8 mouse cellular contexts compared by ENCODE assay signal in the genomic region with DNA sequence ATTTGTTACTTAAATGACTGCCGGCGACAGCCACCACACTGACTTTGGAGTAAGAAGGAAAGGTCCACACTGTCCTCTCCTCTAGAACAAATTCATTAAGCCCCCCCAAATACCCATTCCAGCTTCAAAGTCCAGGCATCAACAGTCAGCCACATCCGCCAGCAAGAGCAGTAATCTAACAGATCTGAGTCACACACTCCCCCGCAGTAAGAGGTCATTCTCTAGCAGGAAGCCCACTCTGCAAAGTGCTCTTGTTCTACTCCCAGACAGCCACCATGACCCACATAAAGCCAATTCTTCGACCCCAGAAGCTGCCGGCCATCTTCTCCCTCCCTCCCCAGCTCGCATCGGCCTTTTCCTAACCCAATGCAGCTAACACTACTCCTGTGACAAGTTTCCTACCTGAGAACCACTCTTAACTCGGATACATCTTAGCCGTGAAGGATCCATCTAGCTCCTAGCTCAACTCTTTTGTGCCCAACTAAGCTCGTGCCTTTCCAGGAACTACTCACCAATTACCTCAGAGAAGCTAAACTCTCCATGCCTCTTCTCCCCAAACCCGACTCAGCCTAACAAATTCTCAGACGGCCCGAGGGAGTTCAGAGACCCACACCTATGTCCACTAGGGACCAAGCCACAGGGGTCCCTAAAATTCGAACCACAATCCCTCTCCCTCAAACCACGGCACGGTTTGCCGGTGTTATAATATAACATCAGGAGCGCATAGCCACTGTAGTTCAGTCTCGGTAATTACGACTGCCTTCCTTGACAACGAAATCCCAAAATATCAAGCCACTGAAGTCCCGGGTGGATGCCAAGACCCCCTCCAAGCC. TPM values are rescaled to one million over a fixed set of nuclear protein-coding genes. Genes with fewer than 3 reads are reported as not detected.
DNase-seq lines count a peak whose midpoint lies in the region; ATAC-seq and TF ChIP-seq lines count a peak whose summit lies in the region.

No protein-coding gene starts in this region.

- H3K27ac ChIP-seq in brown adipose tissue, adult 24 weeks (replicated peaks; ENCODE audit: low read depth, low read length): peak overlapping the region; percentile 72
- peak overlapping the region; percentile 87 for H3K27ac ChIP-seq in heart, embryonic 12.5 days (ENCODE audit: poor library complexity, severe bottlenecking)
- H3K27ac ChIP-seq in limb, embryonic 12.5 days: peak overlapping the region; percentile 93
- H3K27ac ChIP-seq in midbrain, postnatal 0 days (ENCODE audit: low read depth, low read length): peak overlapping the region; percentile 84

- 6% methylated on average over 23 of the region's 23 CpGs for WGBS in heart, embryonic 12.5 days
- WGBS in limb, embryonic 12.5 days: 6% methylated on average over 23 of the region's 23 CpGs
- 7% methylated on average over 23 of the region's 23 CpGs for WGBS in midbrain, postnatal 0 days

- H3K4me3 ChIP-seq in brown adipose tissue, adult 24 weeks (ENCODE audit: insufficient read depth, low read depth, low read length): peak overlapping the region; percentile 98
- peak overlapping the region; percentile 96 for H3K4me3 ChIP-seq in heart, embryonic 12.5 days
- H3K4me3 ChIP-seq in limb, embryonic 12.5 days (replicated peaks): peak overlapping the region; percentile 99
- peak overlapping the region; percentile 89 for H3K4me3 ChIP-seq in midbrain, postnatal 0 days (ENCODE audit: low read depth, low read length)

- TF ChIP-seq CTCF in midbrain, postnatal 0 days (IDR thresholded peaks at IDR 0.05): no peak

- no peaks in the 10 kb centered on the region for H3K36me3 ChIP-seq in heart, embryonic 12.5 days
- H3K36me3 ChIP-seq in limb, embryonic 12.5 days: no peaks in the 10 kb centered on the region
- no peaks in the 10 kb centered on the region for H3K36me3 ChIP-seq in midbrain, postnatal 0 days (ENCODE audit: insufficient read depth, low read length)

- DNase-seq in kidney, adult 11 months: peak; percentile 6
- DNase-seq in kidney, postnatal 25 days: no peak
- peak; percentile 40 for DNase-seq in CD4-positive helper T cell, adult 2 months (ENCODE audit: low read depth, low spot score)
- no peak for DNase-seq in midbrain, postnatal 0 days (ENCODE audit: low spot score)
- DNase-seq in ovary, adult 18-20 months (ENCODE audit: low spot score): no peak

- peaks cover 11% of the 10 kb centered on the region; the same call in 1 of the 2 replicates for H3K4me1 ChIP-seq in brown adipose tissue, adult 24 weeks (ENCODE audit: control insufficient read depth, insufficient read depth, insufficient read length, low read length)
- H3K4me1 ChIP-seq in heart, embryonic 12.5 days (replicated peaks): peaks cover 9% of the 10 kb centered on the region
- H3K4me1 ChIP-seq in limb, embryonic 12.5 days (replicated peaks): peaks cover 9% of the 10 kb centered on the region; the same call in 1 of the 2 replicates
- H3K4me1 ChIP-seq in midbrain, postnatal 0 days (ENCODE audit: insufficient read depth, low read length): no peaks in the 10 kb centered on the region; the same call in 1 of the 2 replicates

- H3K9ac ChIP-seq in heart, embryonic 12.5 days: peak overlapping the region; percentile 99
- H3K9ac ChIP-seq in limb, embryonic 12.5 days (replicated peaks): peak overlapping the region; percentile 98
- H3K9ac ChIP-seq in midbrain, postnatal 0 days (replicated peaks; ENCODE audit: low read length, poor library complexity, severe bottlenecking): peak overlapping the region; percentile 89

- H3K27me3 ChIP-seq in heart, embryonic 12.5 days (replicated peaks): no peaks in the 10 kb centered on the region
- peaks cover 5% of the 10 kb centered on the region; the same call in 1 of the 2 replicates for H3K27me3 ChIP-seq in limb, embryonic 12.5 days
- H3K27me3 ChIP-seq in midbrain, postnatal 0 days (ENCODE audit: insufficient read depth, low read length): no peaks in the 10 kb centered on the region

- H3K4me2 ChIP-seq in heart, embryonic 12.5 days: peak overlapping the region; percentile 98
- H3K4me2 ChIP-seq in limb, embryonic 12.5 days: peak overlapping the region; percentile 87
- peak overlapping the region; percentile 88 for H3K4me2 ChIP-seq in midbrain, postnatal 0 days (ENCODE audit: low read depth, low read length, poor library complexity, severe bottlenecking)

- H3K9me3 ChIP-seq in heart, embryonic 12.5 days (replicated peaks): no peaks in the 10 kb centered on the region
- no peaks in the 10 kb centered on the region for H3K9me3 ChIP-seq in limb, embryonic 12.5 days
- H3K9me3 ChIP-seq in midbrain, postnatal 0 days (ENCODE audit: low read length): no peaks in the 10 kb centered on the region

- peak; percentile 45; the same call in 1 of the 2 replicates for ATAC-seq in heart, embryonic 12.5 days (ENCODE audit: insufficient number of reproducible peaks, low FRiP score)
- peak; percentile 53; the same call in 1 of the 2 replicates for ATAC-seq in limb, embryonic 12.5 days (ENCODE audit: insufficient number of reproducible peaks, insufficient read depth, low FRiP score, low TSS enrichment, low read depth)
- ATAC-seq in midbrain, postnatal 0 days (ENCODE audit: low FRiP score): no peak

RNA-seq across cellular contexts. Expression of a gene that starts 0.8 kb away (rescaled TPM):
- polyA plus RNA-seq in brown adipose tissue, adult 24 weeks (2012; ENCODE audit: insufficient read depth, insufficient read length, missing spikeins): 4.6 and 7.1 TPM in 2 replicates
- 3.9 and 5.3 TPM in 2 replicates for polyA plus RNA-seq in heart, embryonic 12.5 days (2016; fragmentation: Nextera tagmentation; extraction: Ambion mirVana)
- 10.8 and 12.2 TPM in 2 replicates for polyA plus RNA-seq in limb, embryonic 12.5 days (2016; fragmentation: Nextera tagmentation; extraction: Ambion mirVana)
- total RNA-seq in midbrain, postnatal 0 days (2014; rRNA removed): 24.9 and 25.5 TPM in 2 replicates
- polyA plus RNA-seq in midbrain, postnatal 0 days (2015; fragmentation: Nextera tagmentation; extraction: Ambion mirVana): 3.0 and 4.6 TPM in 2 replicates

RNA-seq across cellular contexts. Expression of a gene that starts 33.5 kb away (rescaled TPM):
- 16.1 and 17.6 TPM in 2 replicates for polyA plus RNA-seq in brown adipose tissue, adult 24 weeks (2012; ENCODE audit: insufficient read depth, insufficient read length, missing spikeins)
- 20.7 and 22.6 TPM in 2 replicates for polyA plus RNA-seq in heart, embryonic 12.5 days (2016; fragmentation: Nextera tagmentation; extraction: Ambion mirVana)
- 22.3 and 24.9 TPM in 2 replicates for polyA plus RNA-seq in limb, embryonic 12.5 days (2016; fragmentation: Nextera tagmentation; extraction: Ambion mirVana)
- total RNA-seq in midbrain, postnatal 0 days (2014; rRNA removed): 23.4 and 27.2 TPM in 2 replicates
- 7.4 and 7.6 TPM in 2 replicates for polyA plus RNA-seq in midbrain, postnatal 0 days (2015; fragmentation: Nextera tagmentation; extraction: Ambion mirVana)

Comparison
In these comparisons a context has a peak if more than half of its experiments do, and no peak if none do; other contexts are left out.
1. DNase-seq: peak in kidney, adult 11 months (single experiment) and CD4-positive helper T cell, adult 2 months (single experiment); none in kidney, postnatal 25 days (0 of 2), midbrain, postnatal 0 days (single experiment) and ovary, adult 18-20 months (single experiment).
2. Peak in every context shown above with its lines, with median percentiles within 50 percentile points of each other: H3K27ac ChIP-seq, H3K4me3 ChIP-seq, H3K4me2 ChIP-seq and H3K9ac ChIP-seq.